Mouse (Mus musculus) pancreas, adult 10 weeks (tissue): ENCODE measurements around the gene Il17d. TPM values are rescaled to one million over a fixed set of nuclear protein-coding genes. Genes with fewer than 3 reads are reported as not detected.

Source experiments
- polyA plus RNA-seq: library from polyadenylated mRNA; stranded (reverse); fragments of 350-450 nt; fragmentation: Illumina TruSeq; extraction: RNeasy Lipid Tissue Mini Kit (QIAGEN cat#74804); gene quantifications from one replicate; pipeline ENCODE4 v1.2.3, GENCODE M21; 2015; ENCODE audit warnings: low read depth, low replicate concordance; ENCODE audit not compliant: insufficient read depth

The Il17d gene
- 1.8 TPM for polyA plus RNA-seq

GRCm38 (mm10) chr14:57524671-57525387 lies at the start of gene Il17d:
Gene Il17d, plus strand, starts transcription at chr14:57524777.

GRCm38 (mm10) chr14:57571155-57572133 lies 46.9 kb downstream of the Il17d start, which contains the start of gene Eef1akmt1:
Gene Eef1akmt1, minus strand, starts transcription at chr14:57571612.

Other genes starting within 250 kb of the Il17d start
- 5.6 TPM for gene Cryl1, start 126.2 kb upstream of the Il17d start, polyA plus RNA-seq
- 3.2 TPM for gene Ift88, start 100.7 kb upstream of the Il17d start, polyA plus RNA-seq
- 4.7 TPM for gene Eef1akmt1, start 46.8 kb downstream of the Il17d start, polyA plus RNA-seq
- gene Xpo4, start 140.7 kb downstream of the Il17d start, polyA plus RNA-seq: 2.2 TPM
- not detected for gene Gm49361, start 221.3 kb downstream of the Il17d start, polyA plus RNA-seq
- 7.6 TPM for gene Lats2, start 233.6 kb downstream of the Il17d start, polyA plus RNA-seq